Mouse (Mus musculus): ENCODE data around the gene Plppr2.

GRCm38 (mm10) chr9:21925034-21925433, 11.8 kb upstream of the Plppr2 start:
- no peak for TF ChIP-seq POLR2A (IDR thresholded peaks at IDR 0.05; ENCODE audit: borderline replicate concordance, extremely low read depth, insufficient read depth, insufficient read length, poor library complexity, severe bottlenecking)
- TF ChIP-seq CTCF (IDR thresholded peaks at IDR 0.05; ENCODE audit: borderline replicate concordance, extremely low read depth, insufficient read depth, insufficient read length): no peak

Measured in brain, embryonic 14.5 days (tissue).